Mouse (Mus musculus): ENCODE measurements around the gene Olfr1382.
"Not testable (repeated sequence)": the region's sequence is repeated elsewhere in the genome, so short reads cannot be mapped to it uniquely, and the experiment has no call there.

Gene Olfr1382

DNA sequence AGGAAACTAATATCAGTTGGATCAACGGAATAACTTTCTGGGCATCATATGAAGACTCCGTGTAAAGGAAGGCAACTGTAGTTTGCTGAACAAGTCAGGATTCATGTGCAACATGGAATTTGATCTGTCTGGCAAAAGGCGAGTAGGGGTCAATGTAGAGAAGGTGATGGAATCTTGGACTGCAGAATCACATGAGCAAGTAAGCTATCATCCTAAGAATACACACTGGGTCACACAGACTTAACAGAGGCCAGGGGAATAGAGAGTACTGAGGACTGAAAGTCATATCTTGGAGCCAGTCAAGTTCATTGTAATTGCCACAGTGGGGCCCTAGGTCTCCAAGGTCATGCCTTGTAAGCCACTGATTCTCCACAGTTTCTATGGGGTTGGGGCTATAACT is at the start of gene Olfr1382:
TSS of gene Olfr1382 (plus strand) at position 301 of the 400 bp plus-strand sequence.
- no peak for DNase-seq

DNA sequence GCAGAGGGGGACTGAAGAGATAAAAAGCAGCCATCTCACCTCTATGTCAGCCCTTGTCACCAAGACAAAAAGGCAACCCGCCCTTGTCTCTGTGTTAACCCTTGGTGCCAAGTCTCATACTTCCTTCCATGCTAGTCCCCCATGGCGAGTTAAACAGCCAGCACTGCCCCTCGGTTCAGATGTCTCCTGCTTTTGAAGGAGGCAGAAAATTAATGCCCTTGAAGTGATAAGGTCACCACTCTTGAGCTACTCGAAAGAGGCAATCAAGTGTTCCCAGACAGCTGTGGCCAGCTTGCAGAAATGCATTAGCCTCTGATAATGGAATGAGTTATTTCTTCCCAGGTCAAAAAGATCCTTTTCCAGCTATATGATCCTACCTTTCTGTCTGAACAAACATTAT is 42.1 kb upstream of the Olfr1382 start:
- DNase-seq = no peak

DNA sequence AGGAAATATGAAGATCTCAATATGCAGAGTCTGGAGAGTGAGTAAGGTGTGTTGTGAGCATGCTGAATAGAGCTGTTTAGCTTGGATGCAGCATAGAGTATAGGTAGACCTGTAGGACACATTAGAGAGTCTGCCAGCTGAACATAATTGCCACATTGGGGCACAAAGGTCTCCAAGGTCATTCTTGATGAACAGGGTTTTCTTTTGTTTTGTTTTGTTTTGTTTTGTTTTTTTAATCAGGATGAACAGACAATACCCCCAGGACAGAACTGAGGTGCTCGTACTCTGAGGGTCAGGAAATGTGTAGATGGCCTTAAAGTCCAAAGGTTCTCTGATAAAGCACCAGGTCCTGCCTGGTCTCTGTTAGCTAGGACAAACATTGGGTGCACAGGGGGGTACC is 39.3 kb upstream of the Olfr1382 start, which contains the start of gene Olfr1385:
TSS of gene Olfr1385 (plus strand) at position 301 of the 400 bp plus-strand sequence.
- not testable (repeated sequence) for DNase-seq

DNA sequence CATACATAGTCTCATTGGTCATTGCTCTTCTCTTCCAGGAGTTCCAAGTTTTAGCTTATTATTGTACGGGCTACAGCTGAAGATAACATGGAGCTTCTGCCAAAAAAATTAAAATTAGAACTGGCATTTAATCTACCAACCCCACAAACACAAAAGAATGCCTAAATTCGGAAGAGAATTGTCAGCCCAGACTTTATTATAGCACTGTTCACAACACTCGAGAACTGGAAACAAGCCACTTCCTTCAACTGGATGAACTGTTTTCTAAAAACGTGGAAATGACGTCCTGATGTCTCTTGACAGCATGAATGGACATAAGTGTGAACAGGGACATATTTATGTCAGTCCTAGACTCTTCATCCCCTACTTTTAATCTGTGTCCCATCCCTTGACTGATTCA is 10.0 kb upstream of the Olfr1382 start:
- no peak for DNase-seq

DNA sequence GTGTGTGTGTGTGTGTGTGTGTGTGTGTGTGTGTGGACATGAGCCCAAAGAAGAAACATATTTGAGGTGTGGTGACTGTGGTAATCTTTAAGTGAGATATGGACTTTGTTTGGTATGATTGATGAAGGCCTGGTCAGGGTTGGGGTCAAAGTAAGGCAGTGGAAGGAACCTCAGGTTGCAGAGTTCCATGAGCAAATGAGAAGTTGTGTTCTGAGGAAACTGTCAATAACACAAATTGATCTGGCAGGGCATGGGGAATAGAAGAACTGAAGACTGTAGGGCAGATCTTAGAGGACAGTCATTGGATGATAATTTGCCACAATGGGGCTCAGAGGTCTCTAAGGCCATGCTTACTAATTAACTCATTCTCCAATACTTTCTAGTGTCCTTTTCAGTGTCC is 8.7 kb upstream of the Olfr1382 start, which contains the start of gene Olfr1383:
TSS of gene Olfr1383 (plus strand) at position 301 of the 400 bp plus-strand sequence.
- DNase-seq = no peak

DNA sequence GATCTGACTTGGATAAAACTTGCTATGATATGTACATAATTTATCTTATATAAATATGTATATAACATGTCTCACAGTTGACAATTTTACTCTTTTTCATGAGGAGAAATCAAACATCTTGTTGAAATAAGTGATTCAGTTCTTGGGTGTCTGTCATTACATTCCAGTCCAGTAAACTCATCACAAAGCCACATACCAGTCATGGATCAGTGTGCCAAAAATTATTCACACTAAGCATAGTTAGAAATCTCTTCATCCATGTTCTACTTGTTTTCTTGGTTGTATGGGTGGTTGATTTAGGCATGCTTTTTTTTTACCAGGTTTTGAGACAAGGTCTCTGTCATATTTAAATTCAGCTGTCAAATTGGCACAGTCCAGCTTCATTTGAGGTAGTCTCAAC is 4.7 kb downstream of the Olfr1382 start:
- DNase-seq = no peak

DNA sequence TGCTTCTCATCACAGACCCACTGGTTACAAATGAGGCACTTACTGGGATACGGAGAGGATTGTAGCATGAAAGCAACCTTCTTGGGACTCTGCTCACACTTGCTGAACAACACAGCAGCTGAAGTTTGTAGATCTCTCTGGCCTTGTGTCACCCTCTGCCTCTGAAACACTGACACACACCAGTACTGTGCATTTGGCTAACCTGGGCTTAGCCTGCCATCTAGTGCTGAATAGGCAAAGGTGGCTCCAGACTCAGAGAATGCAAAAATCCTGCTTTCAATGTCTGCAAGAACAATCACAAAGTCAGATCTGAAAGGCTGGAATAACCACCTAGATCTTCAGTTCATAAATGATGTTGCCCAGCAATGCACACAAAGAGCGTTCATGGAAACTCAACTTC is 8.6 kb downstream of the Olfr1382 start:
- not testable (repeated sequence) for DNase-seq

DNA sequence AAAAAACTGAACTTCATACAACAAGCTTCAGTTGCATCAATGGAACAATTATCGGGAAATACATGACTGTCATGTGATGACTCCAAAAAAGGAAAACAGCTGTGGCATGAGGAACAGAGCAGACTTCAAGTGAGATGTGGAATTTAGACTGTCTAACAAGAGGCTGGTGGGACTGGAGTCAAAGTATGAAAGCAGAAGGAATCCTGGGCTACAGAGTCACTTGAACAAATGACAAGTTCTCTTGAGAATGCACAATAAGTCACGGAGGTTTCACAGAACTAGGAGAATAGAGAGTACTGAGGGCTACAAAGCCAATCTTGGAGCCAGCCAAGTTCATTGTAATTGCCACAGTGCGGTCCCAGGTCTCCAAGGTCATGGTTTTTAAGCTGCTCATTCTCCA is 15.1 kb downstream of the Olfr1382 start, which contains the start of gene Olfr1381:
TSS of gene Olfr1381 (plus strand) at position 301 of the 400 bp plus-strand sequence.
- DNase-seq = not testable (repeated sequence)

DNA sequence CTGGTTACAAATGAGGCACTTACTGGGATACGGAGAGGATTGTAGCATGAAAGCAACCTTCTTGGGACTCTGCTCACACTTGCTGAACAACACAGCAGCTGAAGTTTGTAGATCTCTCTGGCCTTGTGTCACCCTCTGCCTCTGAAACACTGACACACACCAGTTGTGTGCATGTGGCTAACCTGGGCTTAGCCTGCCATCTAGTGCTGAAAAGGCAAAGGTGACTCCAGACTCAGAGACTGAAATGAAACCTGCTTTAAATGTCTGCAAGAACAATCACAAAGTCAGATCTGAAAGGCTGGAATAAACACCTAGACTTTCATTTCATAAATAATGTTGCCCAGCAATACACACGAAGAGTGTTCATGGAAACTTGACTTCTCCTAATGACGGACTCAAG is 26.0 kb downstream of the Olfr1382 start:
- not testable (repeated sequence) for DNase-seq

DNA sequence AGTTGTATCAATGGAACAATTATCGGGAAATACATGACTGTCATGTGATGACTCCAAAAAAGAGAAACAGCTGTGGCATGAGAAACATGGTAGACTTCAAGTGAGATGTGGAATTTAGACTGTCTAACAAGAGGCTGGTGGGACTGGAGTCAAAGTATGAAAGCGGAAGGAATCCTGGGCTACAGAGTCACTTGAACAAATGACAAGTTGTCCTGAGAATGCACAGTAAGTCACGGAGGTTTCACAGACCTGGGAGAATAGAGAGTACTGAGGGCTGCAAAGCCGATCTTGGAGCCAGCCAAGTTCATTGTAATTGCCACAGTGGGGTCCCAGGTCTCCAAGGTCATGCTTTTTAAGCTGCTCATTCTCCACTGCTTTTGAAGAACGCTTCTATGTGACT is 28.5 kb downstream of the Olfr1382 start, which contains the start of gene Olfr1380:
TSS of gene Olfr1380 (plus strand) at position 301 of the 400 bp plus-strand sequence.
- not testable (repeated sequence) for DNase-seq

DNA sequence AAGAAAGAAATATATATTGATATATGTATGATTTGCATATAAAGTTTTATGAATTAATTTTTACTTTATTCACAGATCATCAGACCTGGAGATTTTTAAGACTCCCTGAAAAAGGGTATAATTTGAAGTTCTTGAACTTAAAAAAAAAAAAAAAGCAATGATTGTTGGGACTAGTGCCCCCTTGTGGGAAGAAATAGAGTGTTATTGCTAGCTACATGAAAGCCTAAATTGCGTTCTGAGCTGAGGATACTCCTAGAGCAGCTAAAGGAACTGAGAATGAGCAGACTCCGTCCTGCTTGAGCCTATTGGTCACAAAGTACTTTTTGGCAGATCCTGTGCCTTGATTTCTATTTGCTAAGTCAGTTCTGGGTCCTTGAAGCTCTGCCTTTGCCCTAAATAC is 47.0 kb downstream of the Olfr1382 start:
- DNase-seq = not testable (repeated sequence)

DNA sequence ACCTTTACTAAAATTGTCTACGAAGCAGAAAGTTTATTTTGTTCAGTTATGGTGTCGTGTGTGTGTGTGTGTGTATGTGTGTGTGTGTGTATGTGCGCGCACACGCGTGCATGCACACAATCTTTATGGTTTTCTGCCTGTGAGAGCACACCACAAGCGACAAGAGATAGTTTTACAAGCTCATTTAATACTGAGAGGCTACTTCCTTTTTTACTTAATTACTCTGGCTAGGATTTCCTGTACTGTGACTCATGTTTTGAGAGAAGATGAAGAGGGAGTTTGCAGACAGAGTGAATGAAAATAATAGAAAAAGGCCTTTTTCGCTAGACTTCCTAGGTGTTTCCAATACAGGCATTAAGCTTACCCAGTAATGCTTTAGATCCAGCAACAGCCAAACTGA is 52.4 kb downstream of the Olfr1382 start:
- DNase-seq = not testable (repeated sequence)

Measured in kidney, postnatal 25 days (tissue).